ENCODE assay signal across 8 mouse cellular contexts in genomic region chr13:50417389-50418183, GRCm38 (mm10). TPM values are rescaled to one million over a fixed set of nuclear protein-coding genes. Genes with fewer than 3 reads are reported as not detected.
DNase-seq lines count a peak whose midpoint lies in the region; ATAC-seq and TF ChIP-seq lines count a peak whose summit lies in the region.

Fbxw17 (plus strand) TSS chr13:50417864.

- peak; percentile 54 for DNase-seq in T-cell, adult 2 months (ENCODE audit: low spot score)
- peak; percentile 83 to 84 for DNase-seq in cerebellum, postnatal 25 days
- peak; percentile 81 for DNase-seq in gastrocnemius, adult 2 months
- peak; percentile 86 for DNase-seq in hindbrain, postnatal 0 days (ENCODE audit: low spot score)
- peak; percentile 74 to 78 for DNase-seq in left cerebral cortex, adult 2 months (ENCODE audit: extremely low spot score in 1 of 2, low spot score in 2 of 2)
- peak; percentile 78 to 84 for DNase-seq in right cerebral cortex, adult 2 months (ENCODE audit: low spot score in 2 of 2)
- DNase-seq in urinary bladder, postnatal 14 days (ENCODE audit: low spot score): peak; percentile 78

- TF ChIP-seq CTCF in gastrocnemius, adult 2 months (IDR thresholded peaks at IDR 0.05): no peak
- 0 out of 2 replicates have a peak, but pooled peaks have one; percentile 2 for TF ChIP-seq CTCF in hindbrain, postnatal 0 days (IDR thresholded peaks at IDR 0.05; ENCODE audit: low read depth)
- no peak for TF ChIP-seq CTCF in left cerebral cortex, adult 2 months (IDR thresholded peaks at IDR 0.05)

- 10% methylated on average over 35 of the region's 35 CpGs for WGBS in hindbrain, postnatal 0 days

- H3K27me3 ChIP-seq in hindbrain, postnatal 0 days (ENCODE audit: insufficient read depth, low read length): no peaks in the 10 kb centered on the region

- H3K27ac ChIP-seq in gastrocnemius, adult 2 months: peak within 1 kb of the TSS; percentile 87
- H3K27ac ChIP-seq in hindbrain, postnatal 0 days: peak within 1 kb of the TSS; percentile 82
- H3K27ac ChIP-seq in left cerebral cortex, adult 2 months: peak within 1 kb of the TSS; percentile 82

- peaks cover 3% of the 10 kb centered on the region; the same call in 1 of the 2 replicates for H3K4me1 ChIP-seq in hindbrain, postnatal 0 days (ENCODE audit: insufficient read depth, low read length)

- peak within 1 kb of the TSS; percentile 81 for H3K4me2 ChIP-seq in hindbrain, postnatal 0 days (ENCODE audit: low read depth, low read length)

- H3K4me3 ChIP-seq in gastrocnemius, adult 2 months: peak within 1 kb of the TSS; percentile 95
- H3K4me3 ChIP-seq in hindbrain, postnatal 0 days (ENCODE audit: low read length): peak within 1 kb of the TSS; percentile 85
- H3K4me3 ChIP-seq in left cerebral cortex, adult 2 months: peak within 1 kb of the TSS; percentile 67

- intact Hi-C loops in gastrocnemius, adult 2 months (cut with DNase I): no loop called here
- intact Hi-C loops in left cerebral cortex, adult 2 months (cut with DNase I): no loop called here

- ATAC-seq in hindbrain, postnatal 0 days: peak; percentile 97
- peak; percentile 98 for ATAC-seq in megakaryocyte, adult 5-6 weeks (ENCODE audit: poor library complexity, severe bottlenecking)

- no peaks in the 10 kb centered on the region for H3K9me3 ChIP-seq in hindbrain, postnatal 0 days (ENCODE audit: low read length)

- 0 out of 2 replicates have a peak, but pooled peaks cover 2% of the 10 kb centered on the region for H3K36me3 ChIP-seq in hindbrain, postnatal 0 days (ENCODE audit: insufficient read depth, low read length)

- peak within 1 kb of the TSS; percentile 83 for H3K9ac ChIP-seq in hindbrain, postnatal 0 days (replicated peaks; ENCODE audit: low read length)

RNA-seq across cellular contexts. Expression of gene Fbxw17, which starts in this region (rescaled TPM):
- 1 to 10 TPM; 4.2 to 5.4 TPM for total RNA-seq in gastrocnemius, adult 2 months (2021)
- total RNA-seq in hindbrain, postnatal 0 days (2014; rRNA removed): 37.3 and 38.6 TPM in 2 replicates
- polyA plus RNA-seq in hindbrain, postnatal 0 days (2015; fragmentation: Nextera tagmentation; extraction: Ambion mirVana): 29.2 and 32.5 TPM in 2 replicates
- total RNA-seq in left cerebral cortex, adult 2 months (2021): 10 to 100 TPM; 14.4 to 15.1 TPM
- 15.3 and 15.9 TPM in 2 replicates for total RNA-seq in megakaryocyte, adult 5-6 weeks (2015)
- 12.6 and 16.3 TPM in 2 replicates for total RNA-seq in megakaryocyte, adult 5-6 weeks (2017)

Comparison
In these comparisons a context has a peak if more than half of its experiments do, and no peak if none do; other contexts are left out.
1. Peak in every context shown above with its lines: DNase-seq, ATAC-seq, H3K4me3 ChIP-seq and H3K27ac ChIP-seq.